Mouse (Mus musculus) testis, adult 2 months (tissue): ENCODE results near the gene Anpep. TPM values are rescaled to one million over a fixed set of nuclear protein-coding genes. Genes with fewer than 3 reads are reported as not detected.

Experiments
- H3K27ac ChIP-seq: fragments of 200-500 bp; 2 replicates; pipeline ENCODE4 v1.5.1; 2012; ENCODE audit warnings: low read depth, low read length; ENCODE audit not compliant: control insufficient read depth, insufficient read depth
- H3K27me3 ChIP-seq: fragments of 200-500 bp; 2 replicates; pipeline ENCODE4 v1.6.1; 2012; ENCODE audit warnings: mild to moderate bottlenecking, low read length, moderate library complexity; ENCODE audit not compliant: control insufficient read depth, insufficient read depth
- H3K36me3 ChIP-seq: fragments of 200-500 bp; 2 replicates; pipeline ENCODE4 v1.6.1; 2012; ENCODE audit warnings: mild to moderate bottlenecking, low read length; ENCODE audit not compliant: control insufficient read depth, insufficient read depth
- H3K4me1 ChIP-seq: fragments of 200-500 bp; 2 replicates; pipeline ENCODE4 v1.6.1; 2012; ENCODE audit warnings: low read length; ENCODE audit not compliant: control insufficient read depth, insufficient read depth
- H3K4me3 ChIP-seq: fragments of 200-500 bp; 2 replicates; pipeline ENCODE4 v1.5.1; 2012; ENCODE audit warnings: low read depth, mild to moderate bottlenecking, low read length, moderate library complexity, mixed read lengths; ENCODE audit not compliant: control insufficient read depth
- CTCF ChIP-seq: fragments of 200-500 bp; IDR thresholded peaks from 2 replicates; pipeline ENCODE4 v1.5.1; 2012; ENCODE audit warnings: low read depth, mild to moderate bottlenecking, inconsistent platforms, low read length, moderate library complexity; ENCODE audit not compliant: control insufficient read depth, insufficient read depth, insufficient replicate concordance
- POLR2A ChIP-seq: fragments of 200-500 bp; IDR thresholded peaks from 2 replicates; pipeline ENCODE4 v1.6.1; 2012; ENCODE audit warnings: low read depth, mild to moderate bottlenecking, inconsistent platforms, low read length, moderate library complexity; ENCODE audit not compliant: control insufficient read depth
- polyA plus RNA-seq: library from polyadenylated mRNA; depleted of rRNA; stranded (reverse); fragments of >200 nt; gene quantifications from 2 replicates; pipeline ENCODE4 v1.2.3, GENCODE M21; 2012

The Anpep gene
- polyA plus RNA-seq, 1 experiment = 1.7 TPM

DNA sequence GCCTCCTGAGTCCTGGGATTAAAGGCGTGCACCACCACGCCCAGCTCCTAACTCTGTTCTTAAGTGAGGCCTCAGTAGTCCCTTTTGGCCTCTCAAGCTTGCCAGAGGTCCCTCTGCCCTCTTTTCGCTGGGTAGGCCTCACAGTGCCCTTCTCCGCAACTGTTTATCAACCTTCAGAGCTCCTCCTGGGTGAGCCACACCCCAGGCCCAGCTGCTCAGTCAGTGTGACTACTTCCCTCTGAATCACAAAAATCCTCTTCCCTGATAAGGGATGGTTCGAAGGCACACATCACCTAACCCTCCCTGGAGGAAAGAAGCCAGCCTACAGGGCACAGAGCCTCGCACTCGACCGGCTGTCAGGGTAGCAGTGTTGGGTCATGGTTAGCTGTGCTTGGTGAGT is 935 bp upstream of the Anpep start:
- no peak overlapping the region for H3K27ac ChIP-seq
- no peaks in the 10 kb centered on the region for H3K4me1 ChIP-seq
- TF ChIP-seq CTCF (no peak), POLR2A (no peak)
- H3K36me3 ChIP-seq = no peaks in the 10 kb centered on the region
- no peak overlapping the region for H3K4me3 ChIP-seq
- H3K27me3 ChIP-seq = no peaks in the 10 kb centered on the region

GRCm38 (mm10) chr7:79858956-79859630 is 1.8 kb downstream of the Anpep start:
- Histone ChIP-seq H3K27me3 (no peaks in the 10 kb centered on the region), H3K27ac (no peak overlapping the region), H3K4me3 (no peak overlapping the region), H3K36me3 (no peaks in the 10 kb centered on the region), H3K4me1 (no peaks in the 10 kb centered on the region)
- TF ChIP-seq CTCF (no peak), POLR2A (no peak)

DNA sequence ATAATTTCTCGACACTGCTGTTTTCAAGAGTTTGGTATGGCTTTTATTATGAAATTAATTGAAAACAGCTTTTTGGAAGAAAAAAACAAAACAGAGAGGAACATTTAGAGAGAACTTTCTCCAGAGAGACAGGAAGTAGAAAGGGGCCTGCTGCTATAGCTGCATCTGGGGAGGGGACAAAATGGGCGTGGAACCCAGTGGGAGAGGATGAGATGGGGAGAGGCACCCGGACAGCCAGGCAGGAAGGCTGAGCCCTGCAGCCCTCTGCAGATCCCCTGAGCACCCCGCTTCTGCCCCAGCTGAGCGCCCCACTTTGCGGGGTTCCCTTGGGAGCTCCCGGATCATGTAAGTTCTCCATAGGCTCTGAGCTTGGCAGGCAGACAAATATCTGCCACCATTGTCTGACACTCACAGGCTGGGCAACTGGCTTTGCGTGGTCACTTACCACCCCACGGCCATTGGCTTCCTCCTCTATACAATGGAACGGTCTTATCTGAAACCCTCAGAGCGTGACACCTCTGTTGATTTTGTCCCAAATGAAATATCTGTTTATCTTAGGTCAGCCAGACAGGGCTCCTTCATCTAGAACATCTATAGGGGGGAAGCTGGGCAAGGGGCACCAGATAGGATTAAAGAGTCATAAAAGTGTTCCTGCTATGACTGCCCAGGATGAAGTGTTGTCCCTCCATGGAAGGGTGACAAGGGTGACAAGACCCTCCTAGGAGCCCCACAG is 2.5 kb downstream of the Anpep start:
- TF ChIP-seq POLR2A (no peak), CTCF (no peak)
- Histone ChIP-seq H3K4me3 (no peak overlapping the region), H3K27ac (no peak overlapping the region), H3K36me3 (no peaks in the 10 kb centered on the region), H3K27me3 (no peaks in the 10 kb centered on the region), H3K4me1 (no peaks in the 10 kb centered on the region)

DNA sequence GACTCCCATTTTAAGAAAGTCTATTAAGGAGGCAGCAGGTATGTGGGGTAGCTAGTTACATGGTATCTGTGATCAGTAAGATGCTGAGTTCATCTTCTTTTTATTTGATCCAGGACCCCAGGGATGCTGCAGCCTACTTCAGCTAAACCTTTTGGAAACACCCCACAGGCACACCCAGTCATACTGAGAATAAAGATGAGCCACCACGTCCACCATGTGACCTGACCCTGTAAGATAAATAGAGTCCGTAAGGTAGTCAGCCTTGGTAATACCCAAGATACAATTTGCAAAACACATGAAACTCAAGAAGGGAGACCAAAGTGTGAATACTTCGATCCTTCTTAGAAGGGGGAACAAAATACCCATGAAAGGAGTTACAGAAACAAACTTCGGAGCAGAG is 4.6 kb downstream of the Anpep start:
- Histone ChIP-seq H3K4me1 (no peaks in the 10 kb centered on the region), H3K27me3 (no peaks in the 10 kb centered on the region), H3K4me3 (no peak overlapping the region), H3K36me3 (no peaks in the 10 kb centered on the region), H3K27ac (no peak overlapping the region)
- no peak for TF ChIP-seq POLR2A
- no peak for TF ChIP-seq CTCF

DNA sequence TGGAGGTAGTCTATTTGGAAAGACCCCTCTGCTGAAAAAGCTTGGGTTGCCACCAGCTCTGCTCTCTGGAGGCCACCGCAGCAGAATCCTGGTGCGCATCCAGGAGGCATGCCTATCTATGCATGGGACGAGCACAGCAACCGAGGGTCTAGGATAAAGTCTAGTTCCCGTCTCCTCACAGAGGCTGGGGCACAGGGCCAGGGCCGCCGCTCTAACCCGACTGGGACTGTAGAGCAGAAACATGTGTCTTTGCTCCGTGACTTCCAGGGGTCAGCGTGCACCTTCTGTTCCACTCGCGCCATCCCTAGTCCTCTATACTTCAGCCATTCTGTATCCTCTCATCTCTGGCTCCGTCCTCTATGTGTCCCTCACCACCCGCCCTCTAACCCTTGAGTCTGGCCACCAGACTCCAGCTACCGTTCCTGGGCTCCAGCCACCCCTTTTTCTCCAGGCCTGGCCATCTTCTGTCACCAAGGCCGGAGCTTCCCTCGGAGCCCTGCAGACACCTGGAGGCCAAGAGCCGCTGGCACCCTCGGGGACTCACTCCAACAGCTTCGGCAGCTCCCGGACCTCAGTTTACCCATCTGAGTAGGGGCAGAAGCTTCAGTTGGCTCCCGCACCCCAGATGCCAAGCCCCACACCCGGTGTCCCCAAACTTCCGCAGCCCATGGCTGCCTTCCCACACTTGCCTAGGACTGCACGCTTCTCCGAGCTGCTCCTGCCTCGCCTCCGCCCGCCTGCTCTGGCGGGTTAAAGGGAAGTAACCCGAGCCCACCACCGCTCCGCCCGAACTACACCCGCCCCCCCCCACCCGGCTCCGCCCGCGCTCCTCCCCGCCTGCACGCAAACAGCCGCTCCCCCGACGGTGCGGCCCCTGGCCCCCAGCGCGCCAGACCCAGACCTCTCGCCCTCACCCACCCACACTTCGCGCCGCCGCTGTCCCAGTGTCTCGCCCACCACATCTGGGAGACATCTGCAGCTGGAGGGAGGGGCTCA is 13.1 kb downstream of the Anpep start:
- Histone ChIP-seq H3K27ac (no peak overlapping the region), H3K4me3 (peak overlapping the region; percentile 60), H3K27me3 (no peaks in the 10 kb centered on the region), H3K36me3 (no peaks in the 10 kb centered on the region), H3K4me1 (peaks cover 2% of the 10 kb centered on the region)
- TF ChIP-seq CTCF (no peak), POLR2A (no peak)

GRCm38 (mm10) chr7:79846342-79846741 is 14.5 kb downstream of the Anpep start:
- no peaks in the 10 kb centered on the region for H3K36me3 ChIP-seq
- H3K4me3 ChIP-seq = no peak overlapping the region
- no peaks in the 10 kb centered on the region for H3K27me3 ChIP-seq
- H3K4me1 ChIP-seq = peaks cover 2% of the 10 kb centered on the region
- TF ChIP-seq CTCF (no peak), POLR2A (no peak)
- H3K27ac ChIP-seq = no peak overlapping the region
